In the genomic region with DNA sequence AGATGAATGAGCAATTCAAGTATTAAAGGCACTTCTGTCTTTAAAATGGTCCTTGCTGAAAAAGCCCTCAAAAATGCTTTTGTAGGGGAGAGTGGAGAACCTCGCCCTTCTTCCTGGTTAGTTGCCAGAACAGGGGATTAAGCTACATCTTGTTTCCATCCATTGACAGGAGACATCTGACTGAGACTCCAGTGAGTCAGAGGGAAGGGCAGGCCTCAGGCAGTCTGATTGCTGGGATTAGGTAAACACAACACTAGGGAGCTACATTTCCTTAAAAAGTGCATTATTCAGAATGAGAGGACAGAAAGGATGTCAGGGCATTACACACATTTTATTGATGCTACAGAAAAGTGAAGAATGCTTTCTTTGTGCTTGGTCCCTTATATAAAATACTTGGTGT, we compare ENCODE assay signal across 22 mouse cellular contexts.
A peak's percentile ranks its signal among the peaks of the same experiment; 100 is the strongest.
DNase-seq lines count a peak whose midpoint lies in the region; ATAC-seq and TF ChIP-seq lines count a peak whose summit lies in the region.
"Had no signal": no experiment of that assay in that cellular context is flagged by ENCODE, and none has a peak within 500 bp of the region (broad histone marks: within the 10 kb centered on the region; RNA-seq: fewer than 3 reads in every experiment).

No protein-coding gene starts in this region.

- no peaks in the 10 kb centered on the region for H3K9me3 ChIP-seq in embryonic facial prominence, embryonic 12.5 days
- H3K9me3 ChIP-seq in embryonic facial prominence, embryonic 10.5 days = no peaks in the 10 kb centered on the region
- H3K9me3 ChIP-seq: hindbrain, embryonic 15.5 days; intestine, embryonic 15.5 days; limb, embryonic 12.5 days; liver, embryonic 13.5 days; neural tube, embryonic 12.5 days had no signal

- no peak overlapping the region for H3K4me2 ChIP-seq in embryonic facial prominence, embryonic 12.5 days (replicated peaks)
- H3K4me2 ChIP-seq: heart, embryonic 11.5 days; hindbrain, embryonic 15.5 days; intestine, embryonic 15.5 days; limb, embryonic 12.5 days; liver, embryonic 13.5 days; lung, embryonic 14.5 days; neural tube, embryonic 12.5 days had no signal

- H3K36me3 ChIP-seq in embryonic facial prominence, embryonic 12.5 days = no peaks in the 10 kb centered on the region
- H3K36me3 ChIP-seq in embryonic facial prominence, embryonic 10.5 days (replicated peaks) = no peaks in the 10 kb centered on the region
- H3K36me3 ChIP-seq: hindbrain, embryonic 15.5 days; intestine, embryonic 15.5 days; limb, embryonic 12.5 days; liver, embryonic 13.5 days; neural tube, embryonic 12.5 days had no signal

- H3K4me1 ChIP-seq in embryonic facial prominence, embryonic 12.5 days = peaks cover 7% of the 10 kb centered on the region
- H3K4me1 ChIP-seq in embryonic facial prominence, embryonic 10.5 days = peaks cover 31% of the 10 kb centered on the region
- H3K4me1 ChIP-seq in embryonic fibroblast, embryonic 13.5 days (ENCODE audit: control insufficient read depth, insufficient read depth, low read length) = no peaks in the 10 kb centered on the region
- H3K4me1 ChIP-seq: intestine, embryonic 15.5 days; liver, embryonic 13.5 days had no signal

- no peak for DNase-seq in embryonic facial prominence, embryonic 10.5 days (ENCODE audit: low spot score)
- peak; percentile 46 for DNase-seq in urinary bladder, postnatal 14 days (ENCODE audit: low spot score)
- no peak for DNase-seq in urinary bladder, postnatal 10 days (ENCODE audit: low spot score)
- DNase-seq in spleen, postnatal 4 days (ENCODE audit: low spot score in 2 of 2) = no peak
- no peak for DNase-seq in cerebellum, postnatal 14 days
- DNase-seq: adrenal gland, adult 8-10 months; heart, postnatal 36 days; kidney, adult 9 months; kidney, postnatal 25 days; liver, embryonic 13.5 days; lung, embryonic 14.5 days; lung, postnatal 4 days; thymus, adult 2 months had no signal

- 28% methylated on average over 1 of the region's 1 CpGs for WGBS in embryonic facial prominence, embryonic 12.5 days
- WGBS in embryonic facial prominence, embryonic 10.5 days = 29% methylated on average over 1 of the region's 1 CpGs

- H3K27ac ChIP-seq in embryonic facial prominence, embryonic 12.5 days = no peak overlapping the region
- H3K27ac ChIP-seq in embryonic facial prominence, embryonic 10.5 days (replicated peaks) = no peak overlapping the region
- peak overlapping the region; percentile 76 for H3K27ac ChIP-seq in embryonic fibroblast, embryonic 13.5 days (ENCODE audit: insufficient read depth, low read length)
- H3K27ac ChIP-seq: hindbrain, embryonic 15.5 days; intestine, embryonic 15.5 days; limb, embryonic 12.5 days; liver, embryonic 13.5 days; neural tube, embryonic 12.5 days had no signal

- H3K9ac ChIP-seq in embryonic facial prominence, embryonic 12.5 days = no peak overlapping the region
- H3K9ac ChIP-seq: hindbrain, embryonic 15.5 days; intestine, embryonic 15.5 days; limb, embryonic 12.5 days; liver, embryonic 13.5 days; lung, embryonic 14.5 days; neural tube, embryonic 12.5 days had no signal

- no peak overlapping the region for H3K4me3 ChIP-seq in embryonic facial prominence, embryonic 12.5 days
- H3K4me3 ChIP-seq in embryonic facial prominence, embryonic 10.5 days = no peak overlapping the region
- no peak overlapping the region for H3K4me3 ChIP-seq in embryonic fibroblast, embryonic 13.5 days (ENCODE audit: insufficient read depth, low read length)
- H3K4me3 ChIP-seq: hindbrain, embryonic 15.5 days; intestine, embryonic 15.5 days; limb, embryonic 12.5 days; liver, embryonic 13.5 days; neural tube, embryonic 12.5 days had no signal

- 0 out of 2 replicates have a peak, but pooled peaks have one; percentile 15 for ATAC-seq in embryonic facial prominence, embryonic 12.5 days (ENCODE audit: insufficient number of reproducible peaks, insufficient read depth, low FRiP score, low TSS enrichment)
- ATAC-seq: forebrain, embryonic 16.5 days; intestine, embryonic 15.5 days had no signal

- no peak for TF ChIP-seq POLR2A in embryonic fibroblast, embryonic 13.5 days (IDR thresholded peaks at IDR 0.05; ENCODE audit: low read depth, low read length)

- H3K27me3 ChIP-seq in embryonic facial prominence, embryonic 12.5 days = no peaks in the 10 kb centered on the region
- H3K27me3 ChIP-seq in embryonic facial prominence, embryonic 10.5 days (replicated peaks; ENCODE audit: low read depth, poor library complexity, severe bottlenecking) = no peaks in the 10 kb centered on the region
- H3K27me3 ChIP-seq: CH12.LX; hindbrain, embryonic 15.5 days; intestine, embryonic 15.5 days; limb, embryonic 12.5 days; liver, embryonic 13.5 days; neural tube, embryonic 12.5 days had no signal

- no peak for TF ChIP-seq CTCF in embryonic fibroblast, embryonic 13.5 days (IDR thresholded peaks at IDR 0.05; ENCODE audit: borderline replicate concordance, insufficient read depth, low read length)
